Mouse (Mus musculus) embryonic facial prominence, embryonic 14.5 days (tissue): Measurements from ENCODE around the gene Gdap1l1. TPM values are rescaled to one million over a fixed set of nuclear protein-coding genes. Genes with fewer than 3 reads are reported as not detected.
"Not testable (repeated sequence)": the region's sequence is repeated elsewhere in the genome, so short reads cannot be mapped to it uniquely, and the experiment has no call there.

Experiments
- ATAC-seq: fragments of 200-750 bp; cut with Nextera tagmentation; 2 replicates; pipeline ENCODE4 v1.8.0; 2017; ENCODE audit warnings: low read depth, moderate number of reproducible peaks, moderate TSS enrichment
- DNase-seq: peaks from one replicate; pipeline ENCODE4 v3.0.0-alpha.2; 2015; ENCODE audit warnings: low spot score
- H3K27ac ChIP-seq: fragments of 300-500 bp; sonication (generic); replicated peaks from 2 replicates; pipeline ENCODE4 v1.5.1; 2014; ENCODE audit warnings: low read depth, mild to moderate bottlenecking, low read length, moderate library complexity
- H3K27me3 ChIP-seq: fragments of 300-500 bp; sonication (generic); replicated peaks from 2 replicates; pipeline ENCODE4 v1.6.1; 2014; ENCODE audit warnings: low read length; ENCODE audit not compliant: control insufficient read depth, insufficient read depth
- H3K36me3 ChIP-seq: fragments of 300-500 bp; sonication (generic); 2 replicates; pipeline ENCODE4 v1.6.1; 2014; ENCODE audit warnings: low read length, mixed read lengths; ENCODE audit not compliant: control insufficient read depth, insufficient read depth
- H3K4me1 ChIP-seq: fragments of 300-500 bp; sonication (generic); 2 replicates; pipeline ENCODE4 v1.6.1; 2014; ENCODE audit warnings: antibody characterized with exemption, low read length; ENCODE audit not compliant: control insufficient read depth, insufficient read depth
- H3K4me2 ChIP-seq: fragments of 300-500 bp; sonication (generic); 2 replicates; pipeline ENCODE4 v1.6.1; 2014; ENCODE audit warnings: low read depth, mild to moderate bottlenecking, low read length, moderate library complexity, mixed read lengths
- H3K4me3 ChIP-seq: fragments of 300-500 bp; sonication (generic); 2 replicates; pipeline ENCODE4 v1.5.1; 2014; ENCODE audit warnings: low read depth, mild to moderate bottlenecking, low read length
- H3K9ac ChIP-seq: fragments of 300-500 bp; sonication (generic); 2 replicates; pipeline ENCODE4 v1.6.1; 2014; ENCODE audit warnings: low read depth, mild to moderate bottlenecking, low read length, moderate library complexity, mixed read lengths
- H3K9me3 ChIP-seq: fragments of 300-500 bp; sonication (generic); 2 replicates; pipeline ENCODE4 v1.6.1; 2016; ENCODE audit warnings: low read length; ENCODE audit not compliant: control insufficient read depth
- WGBS: fragments of 180-500 bp; shearing (Covaris S2); extraction: QIAGEN DNeasy Blood & Tissue Kit; methylation state at CpG from one replicate; pipeline ENCODE4 v1.1.7; 2014; 5-methylcytosine and 5-hydroxymethylcytosine counted together
- polyA plus RNA-seq: library from polyadenylated mRNA; unstranded; fragments of >200 nt; fragmentation: Nextera tagmentation; extraction: Ambion mirVana; gene quantifications from 2 replicates; pipeline ENCODE4 v1.2.1, GENCODE M21; 2014

Gdap1l1 gene
- polyA plus RNA-seq, 1 experiment from 2014 or later, result 6.9 TPM

DNA sequence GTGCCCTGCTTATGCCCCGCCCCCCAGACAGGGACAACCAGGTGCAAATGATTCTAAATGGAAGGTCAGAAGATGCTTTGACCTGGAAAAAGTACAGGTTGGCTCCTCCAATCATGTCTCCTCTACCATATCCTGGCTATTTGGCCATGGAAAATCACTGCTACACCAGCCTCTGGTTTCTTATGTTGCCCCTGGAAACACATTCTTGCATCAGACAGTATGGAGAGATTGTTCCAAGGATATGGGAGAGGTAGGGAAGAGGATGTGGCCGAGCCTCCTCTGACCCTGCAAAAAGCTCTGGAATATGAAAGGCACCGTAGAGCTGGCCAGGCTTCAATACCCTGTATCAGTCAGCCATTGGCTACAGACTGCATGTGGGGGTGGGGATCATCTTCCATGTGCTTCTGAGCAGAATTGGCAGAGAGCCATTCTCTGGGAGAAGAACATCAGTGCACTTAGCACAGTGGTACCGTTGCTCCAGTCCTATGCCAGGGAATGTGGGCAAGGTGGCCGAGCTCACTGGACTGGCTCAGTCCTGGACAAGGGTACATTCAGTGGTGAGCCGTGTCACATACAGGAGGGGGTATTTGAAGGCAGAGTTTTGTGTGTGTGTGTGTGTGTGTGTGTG is 12.5 kb downstream of the Gdap1l1 start:
- Histone ChIP-seq H3K9me3 (no peaks in the 10 kb centered on the region), H3K4me2 (no peak overlapping the region), H3K9ac (no peak overlapping the region), H3K27ac (no peak overlapping the region), H3K4me1 (no peaks in the 10 kb centered on the region), H3K36me3 (no peaks in the 10 kb centered on the region), H3K4me3 (no peak overlapping the region), H3K27me3 (no peaks in the 10 kb centered on the region)
- DNase-seq, result peak; percentile 39
- ATAC-seq, result no peak
- 63% methylated on average over 6 of the region's 6 CpGs for WGBS

DNA sequence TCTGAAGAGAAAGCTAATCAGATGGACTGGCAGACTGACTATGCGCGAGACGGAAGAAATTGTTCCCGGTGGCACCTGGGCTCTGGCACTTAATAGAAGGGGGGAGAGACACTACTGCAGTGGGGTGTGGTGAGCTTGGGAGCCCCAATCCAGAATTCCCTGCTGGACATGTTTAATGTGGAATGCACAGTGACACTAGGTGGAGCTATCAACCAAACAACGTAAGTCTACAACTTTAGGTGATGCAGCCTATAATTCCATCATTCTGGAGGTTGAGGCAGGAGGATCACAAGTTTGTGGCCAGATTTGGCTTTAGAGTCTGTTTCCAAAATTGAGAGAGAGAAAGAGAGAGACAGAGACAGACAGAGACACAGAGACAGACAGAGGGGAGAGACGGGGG is 14.5 kb downstream of the Gdap1l1 start:
- no peaks in the 10 kb centered on the region for H3K9me3 ChIP-seq
- 85% methylated on average over 6 of the region's 6 CpGs for WGBS
- no peaks in the 10 kb centered on the region for H3K4me1 ChIP-seq
- no peak overlapping the region for H3K27ac ChIP-seq
- H3K36me3 ChIP-seq, result no peaks in the 10 kb centered on the region
- no peak overlapping the region for H3K4me3 ChIP-seq
- no peak for DNase-seq
- H3K27me3 ChIP-seq, result no peaks in the 10 kb centered on the region
- no peak overlapping the region for H3K4me2 ChIP-seq
- no peak overlapping the region for H3K9ac ChIP-seq
- no peak for ATAC-seq

DNA sequence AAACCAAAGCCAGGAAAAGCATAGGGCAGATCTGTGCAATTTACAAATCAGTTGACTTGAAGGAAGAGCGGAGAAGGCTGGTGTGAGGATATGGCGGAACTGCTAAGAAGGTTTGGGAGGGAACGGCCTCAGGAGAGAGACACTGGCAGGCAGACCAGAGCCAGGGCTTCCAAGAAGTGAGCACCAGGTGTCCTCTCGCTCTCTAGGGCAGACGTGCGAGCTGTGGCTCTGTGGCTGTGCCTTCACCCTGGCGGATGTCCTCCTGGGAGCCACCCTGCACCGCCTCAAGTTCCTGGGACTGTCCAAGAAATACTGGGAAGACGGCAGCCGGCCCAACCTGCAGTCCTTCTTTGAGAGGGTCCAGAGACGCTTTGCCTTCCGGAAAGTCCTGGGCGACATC is 15.1 kb downstream of the Gdap1l1 start:
- Histone ChIP-seq H3K36me3 (no peaks in the 10 kb centered on the region), H3K9me3 (no peaks in the 10 kb centered on the region), H3K27ac (no peak overlapping the region), H3K4me1 (no peaks in the 10 kb centered on the region), H3K4me2 (no peak overlapping the region), H3K27me3 (0 out of 2 replicates have a peak, but pooled peaks cover 2% of the 10 kb centered on the region), H3K4me3 (no peak overlapping the region), H3K9ac (no peak overlapping the region)
- ATAC-seq, result no peak
- WGBS, result 93% methylated on average over 10 of the region's 13 CpGs
- DNase-seq, result no peak

GRCm38 (mm10) chr2:163458539-163459265 is 20.4 kb downstream of the Gdap1l1 start:
- Histone ChIP-seq H3K4me2 (no peak overlapping the region), H3K4me1 (no peaks in the 10 kb centered on the region), H3K9ac (no peak overlapping the region), H3K9me3 (no peaks in the 10 kb centered on the region), H3K4me3 (no peak overlapping the region), H3K27ac (no peak overlapping the region), H3K27me3 (peaks cover 11% of the 10 kb centered on the region; the same call in 1 of the 2 replicates), H3K36me3 (no peaks in the 10 kb centered on the region)
- no peak for ATAC-seq
- 48% methylated on average over 27 of the region's 27 CpGs for WGBS
- DNase-seq, result no peak

- peak; percentile 14 for DNase-seq
These were observed 21.1 kb downstream of the Gdap1l1 start for GRCm38 (mm10) chr2:163459380-163459779.

GRCm38 (mm10) chr2:163460622-163461021 is 22.3 kb downstream of the Gdap1l1 start:
- no peaks in the 10 kb centered on the region for H3K36me3 ChIP-seq
- H3K27me3 ChIP-seq, result peaks cover 11% of the 10 kb centered on the region; the same call in 1 of the 2 replicates
- H3K9ac ChIP-seq, result no peak overlapping the region
- no peaks in the 10 kb centered on the region for H3K4me1 ChIP-seq
- H3K9me3 ChIP-seq, result no peaks in the 10 kb centered on the region
- DNase-seq, result no peak
- 86% methylated on average over 8 of the region's 8 CpGs for WGBS
- no peak for ATAC-seq
- no peak overlapping the region for H3K4me2 ChIP-seq
- H3K27ac ChIP-seq, result no peak overlapping the region
- no peak overlapping the region for H3K4me3 ChIP-seq

More at GRCm38 (mm10) chr2:163459380-163459779, 21.1 kb downstream of the Gdap1l1 start:
- no peak overlapping the region for H3K4me2 ChIP-seq
- H3K4me3 ChIP-seq, result no peak overlapping the region
- H3K9ac ChIP-seq, result no peak overlapping the region
- H3K27me3 ChIP-seq, result peaks cover 11% of the 10 kb centered on the region; the same call in 1 of the 2 replicates
- H3K4me1 ChIP-seq, result no peaks in the 10 kb centered on the region
- no peak for ATAC-seq
- H3K36me3 ChIP-seq, result no peaks in the 10 kb centered on the region
- H3K27ac ChIP-seq, result no peak overlapping the region
- 37% methylated on average over 10 of the region's 10 CpGs for WGBS
- H3K9me3 ChIP-seq, result no peaks in the 10 kb centered on the region

- not testable (repeated sequence) for H3K9me3 ChIP-seq, H3K4me2 ChIP-seq, H3K4me3 ChIP-seq, H3K27ac ChIP-seq, ATAC-seq, H3K36me3 ChIP-seq, H3K9ac ChIP-seq, DNase-seq, H3K4me1 ChIP-seq
- peaks cover 11% of the 10 kb centered on the region; the same call in 1 of the 2 replicates for H3K27me3 ChIP-seq
- WGBS, result 94% methylated on average over 9 of the region's 9 CpGs
These were observed 23.0 kb downstream of the Gdap1l1 start for GRCm38 (mm10) chr2:163461307-163461706.

DNA sequence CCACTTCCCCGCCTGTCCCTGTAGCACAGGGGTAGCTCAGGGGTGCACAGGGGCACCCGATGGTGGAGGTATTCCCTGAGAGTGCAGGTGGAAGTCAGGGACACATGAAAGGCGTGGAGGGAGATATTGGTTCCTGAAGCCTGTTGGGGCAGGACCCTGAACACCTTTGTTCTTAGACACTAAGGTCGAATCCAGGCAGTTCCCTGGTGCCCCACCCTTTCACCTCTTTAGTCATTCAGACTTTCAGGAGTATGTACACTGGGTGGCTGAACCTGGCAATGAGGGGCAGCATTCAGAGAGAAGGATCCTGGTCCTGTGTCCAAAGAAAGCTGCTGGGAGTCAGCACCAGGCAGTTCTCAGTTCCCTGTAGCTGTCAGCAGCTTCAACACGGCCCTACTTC is 24.1 kb downstream of the Gdap1l1 start:
- ATAC-seq (no peak), DNase-seq (no peak)
- H3K27ac ChIP-seq, result no peak overlapping the region
- no peak overlapping the region for H3K4me2 ChIP-seq
- no peak overlapping the region for H3K9ac ChIP-seq
- H3K27me3 ChIP-seq, result peaks cover 11% of the 10 kb centered on the region; the same call in 1 of the 2 replicates
- no peaks in the 10 kb centered on the region for H3K9me3 ChIP-seq
- H3K4me1 ChIP-seq, result no peaks in the 10 kb centered on the region
- 74% methylated on average over 5 of the region's 5 CpGs for WGBS
- no peak overlapping the region for H3K4me3 ChIP-seq
- H3K36me3 ChIP-seq, result no peaks in the 10 kb centered on the region
